Mouse (Mus musculus) layer of hippocampus, postnatal 10 days (tissue): ENCODE measurements around the gene Pde6d. TPM values are rescaled to one million over a fixed set of nuclear protein-coding genes. Genes with fewer than 3 reads are reported as not detected.

Source experiments
- DNase-seq, 2 experiments: peaks; one replicate each; pipeline ENCODE4 v3.0.0; 2021; ENCODE audit warnings: low spot score in 2 of 2
- total RNA-seq, 2 experiments: library from RNA; stranded (reverse); gene quantifications; 2 replicates each; pipeline ENCODE4 v1.2.3; 2021

Gene Pde6d
- total RNA-seq, 2 experiments from 2014 or later, result 64.9 to 73.8 TPM

DNA sequence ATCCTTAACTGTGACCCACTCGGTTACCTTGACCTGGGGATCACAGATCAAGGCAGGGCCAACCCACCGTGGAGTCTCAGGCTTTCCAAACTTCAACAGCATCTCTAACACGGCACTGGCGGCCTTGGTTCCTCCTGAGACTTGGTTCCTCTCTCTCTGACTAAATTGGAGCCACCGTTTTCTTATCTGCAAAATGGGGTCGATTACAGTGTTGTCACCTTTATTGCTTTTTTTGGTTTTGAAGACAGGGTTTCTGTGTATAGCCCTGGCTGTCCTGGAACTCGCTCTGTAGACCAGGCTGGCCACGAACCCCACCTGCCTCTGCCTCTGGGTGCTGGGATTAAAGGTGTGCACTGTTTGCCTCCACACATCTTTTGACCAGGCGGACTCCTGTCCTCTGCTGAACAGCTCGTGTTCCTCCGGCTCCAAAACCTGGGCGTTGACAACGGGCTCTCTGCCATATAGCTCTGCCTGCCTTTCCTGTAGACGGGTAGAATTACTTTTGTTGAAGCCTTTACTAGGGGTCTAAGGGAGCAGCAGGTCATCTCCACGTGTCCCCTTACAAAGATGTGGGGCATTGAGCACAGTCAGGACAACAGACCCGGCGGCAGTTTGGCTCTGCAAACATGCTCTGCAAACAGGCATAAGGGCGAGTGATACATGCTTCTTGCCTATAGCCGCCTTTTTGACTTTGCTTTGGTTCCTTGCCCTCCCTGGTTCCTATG lies 77.6 kb downstream of the Pde6d start:
- DNase-seq, result peak in 1 of 2 experiments; percentile 40

DNA sequence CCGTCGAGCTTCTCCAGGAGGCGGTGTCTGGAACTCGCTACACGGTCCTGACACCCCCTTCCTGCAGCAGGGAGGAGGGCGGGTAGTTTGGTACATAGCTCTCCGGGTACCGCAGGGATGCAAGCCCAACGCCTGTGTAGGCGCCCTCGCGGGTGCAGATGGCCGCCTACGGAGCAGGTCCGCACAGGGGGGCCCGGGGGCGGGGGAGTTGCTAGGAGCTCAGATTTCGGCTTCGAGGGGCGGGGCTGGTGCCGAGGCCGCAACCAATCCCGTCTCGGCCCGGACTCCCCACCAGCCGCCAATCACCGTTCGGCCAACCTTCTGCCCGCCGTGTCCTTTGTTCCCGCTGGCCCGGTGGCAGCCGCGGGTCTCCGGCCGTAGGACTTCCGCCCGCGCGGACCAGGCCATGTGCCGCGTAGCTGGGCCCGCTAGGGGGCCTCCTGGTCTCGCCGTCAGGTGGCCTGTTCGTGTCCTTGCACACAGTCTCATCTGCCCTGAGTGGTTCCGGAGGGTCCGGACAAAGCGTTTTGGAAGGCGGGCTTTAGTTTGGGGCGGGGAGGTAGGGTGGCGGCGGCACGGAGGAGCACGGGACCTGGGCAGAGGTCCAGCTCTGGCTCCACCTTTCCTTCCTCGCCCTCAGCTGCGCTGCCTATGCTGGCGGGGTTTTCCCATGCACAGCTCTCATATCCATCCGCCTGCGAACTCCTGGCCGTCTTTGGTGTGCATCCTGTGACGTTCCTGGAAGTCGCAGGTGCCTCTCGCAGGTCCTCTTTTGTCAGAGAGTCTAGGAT lies 78.3 kb downstream of the Pde6d start:
- DNase-seq, result peak; percentile 91 to 96

DNA sequence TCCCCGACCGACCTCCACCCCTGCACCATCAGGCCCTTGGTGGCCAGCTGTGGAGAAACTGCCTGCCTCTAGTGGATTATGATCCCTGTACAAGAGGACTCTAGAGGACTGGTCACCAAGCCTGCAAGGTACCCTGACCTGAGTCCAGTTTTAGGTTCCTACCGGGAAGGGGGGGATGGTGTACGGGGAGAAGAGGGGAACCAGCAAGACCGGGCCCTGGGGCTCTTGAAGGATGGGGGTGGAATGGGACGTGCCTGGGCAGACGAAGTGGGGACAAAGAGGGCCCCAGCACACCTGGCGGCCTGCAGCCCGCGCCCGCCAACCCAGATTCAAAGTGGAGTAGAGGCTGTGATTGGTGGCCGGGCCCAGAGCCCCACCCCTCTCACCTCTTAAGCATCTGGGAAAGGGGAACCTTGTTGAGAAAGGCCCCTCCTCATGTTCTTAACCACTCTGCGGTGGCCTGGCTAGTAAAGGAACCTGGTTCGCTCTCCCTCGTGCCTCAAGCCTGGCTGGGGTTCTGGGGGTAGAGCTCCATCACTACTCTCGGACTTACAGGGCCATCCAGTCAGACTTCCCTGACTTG lies 79.2 kb downstream of the Pde6d start:
- no peak for DNase-seq

DNA sequence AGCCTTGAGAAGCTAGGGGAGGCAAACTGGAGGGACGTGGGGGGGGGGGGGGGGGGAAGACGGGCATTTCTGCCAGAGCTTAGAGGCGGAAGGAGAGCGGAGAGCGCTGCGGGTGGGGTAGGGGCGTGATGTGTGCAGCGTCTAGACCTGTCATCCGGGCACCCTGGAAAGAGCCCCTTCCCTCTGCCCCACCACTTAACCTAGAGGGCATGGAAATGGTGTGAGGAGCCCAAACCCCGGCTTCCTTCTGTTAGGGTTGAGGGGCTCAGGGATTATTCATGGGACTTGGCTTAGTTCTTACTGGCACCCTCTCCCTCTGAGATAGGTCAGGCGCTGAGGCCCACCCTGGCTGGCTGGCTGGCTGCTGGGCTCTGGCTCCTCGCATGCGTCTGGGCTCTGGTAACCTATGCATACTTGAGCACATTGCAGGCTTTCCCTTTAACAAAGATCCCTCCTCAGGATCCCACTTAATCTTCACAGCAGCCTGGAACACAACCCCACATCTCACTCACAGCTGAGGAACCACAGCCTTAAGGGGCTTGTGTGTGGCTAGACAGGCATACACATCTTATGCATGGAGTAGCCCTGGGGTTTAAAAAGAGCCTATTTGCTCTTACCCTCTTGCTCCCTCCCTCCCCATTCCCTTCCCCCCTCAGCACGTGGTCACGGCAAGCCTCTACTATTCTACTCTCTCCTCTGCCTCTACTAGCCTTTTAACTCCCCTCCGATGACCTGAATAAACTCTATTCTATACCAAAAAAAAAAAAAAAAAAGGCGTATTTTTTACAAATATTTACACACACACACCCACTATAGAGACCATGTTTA lies 80.0 kb downstream of the Pde6d start:
- DNase-seq, result peak in 1 of 2 experiments; percentile 38

DNA sequence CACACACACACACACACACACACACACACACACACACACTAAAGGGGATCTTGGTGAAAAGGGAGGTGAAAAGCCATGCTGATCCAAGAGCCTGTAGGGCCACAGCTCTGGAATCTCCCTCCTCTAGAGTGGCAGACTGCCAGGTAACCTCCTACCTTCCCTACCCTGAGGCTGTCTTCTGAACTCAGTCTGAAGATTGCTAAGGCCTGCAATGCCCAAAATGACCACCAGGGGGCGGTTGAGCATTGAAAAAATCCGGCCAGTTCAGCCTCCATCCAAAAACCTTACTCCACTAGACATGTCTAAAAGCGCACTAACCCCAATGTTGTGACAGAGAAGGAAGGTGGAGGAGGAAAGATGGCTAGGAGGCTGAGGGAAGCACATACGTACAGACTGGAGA lies 80.9 kb downstream of the Pde6d start:
- peak; percentile 97 for DNase-seq

DNA sequence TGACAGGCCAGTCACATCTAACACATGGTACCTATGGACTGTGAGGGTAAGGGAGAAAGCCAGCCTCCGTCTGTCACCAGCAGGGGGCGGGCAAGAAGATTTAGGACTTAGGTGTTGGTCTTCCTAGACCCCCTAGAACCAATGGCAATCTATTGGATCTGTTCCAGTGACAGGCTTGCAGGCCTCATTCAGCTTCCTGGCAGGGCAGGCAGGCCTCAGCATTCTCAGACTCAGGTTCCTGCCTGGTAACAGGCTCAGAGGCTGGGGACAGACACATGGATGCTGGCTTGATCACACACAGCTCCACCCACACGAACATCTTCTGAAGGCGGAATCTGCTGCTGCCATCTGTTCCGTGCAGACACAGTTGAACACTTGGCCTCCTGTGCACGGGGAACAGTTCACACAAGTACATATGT lies 81.3 kb downstream of the Pde6d start:
- DNase-seq, result peak; percentile 68 to 76

DNA sequence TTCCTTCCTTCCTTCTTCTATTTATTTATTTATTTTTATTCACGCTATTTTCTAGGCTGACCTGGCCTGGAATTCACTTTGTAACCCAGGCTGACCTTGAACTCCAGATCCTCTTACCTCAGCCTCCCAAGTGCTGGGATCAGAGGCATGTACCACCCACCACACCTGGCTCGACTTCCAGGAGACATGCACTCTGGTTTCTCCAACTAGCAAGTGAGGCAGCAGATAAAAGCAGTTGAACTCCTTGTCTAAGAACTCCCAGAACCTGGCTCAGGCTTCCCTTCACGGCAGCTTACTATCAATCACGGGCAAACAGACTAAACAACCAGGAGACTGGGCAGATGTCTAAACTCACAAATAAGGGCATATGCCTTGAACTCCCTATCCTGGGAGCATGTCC lies 81.7 kb downstream of the Pde6d start:
- no peak for DNase-seq

DNA sequence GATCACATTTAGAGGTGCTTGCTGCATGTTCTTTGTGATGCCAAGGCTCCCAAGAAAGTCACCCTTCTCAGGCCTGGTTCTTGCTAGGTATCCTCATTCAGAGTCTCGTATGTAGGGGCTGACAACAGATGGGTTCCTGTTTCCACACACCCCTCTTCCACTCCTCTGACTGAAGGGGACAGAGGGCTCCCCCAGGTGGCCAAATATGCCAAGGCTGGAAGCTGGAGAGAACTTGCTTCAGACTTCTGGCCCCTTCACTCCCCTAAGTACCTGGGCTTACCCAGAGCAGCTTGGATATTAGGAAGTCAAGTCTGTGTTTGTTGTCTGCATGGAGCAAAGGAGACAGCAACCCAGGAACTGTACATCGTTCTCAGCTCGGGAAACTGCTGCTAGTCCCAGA lies 82.5 kb downstream of the Pde6d start:
- peak; percentile 73 to 80 for DNase-seq

DNA sequence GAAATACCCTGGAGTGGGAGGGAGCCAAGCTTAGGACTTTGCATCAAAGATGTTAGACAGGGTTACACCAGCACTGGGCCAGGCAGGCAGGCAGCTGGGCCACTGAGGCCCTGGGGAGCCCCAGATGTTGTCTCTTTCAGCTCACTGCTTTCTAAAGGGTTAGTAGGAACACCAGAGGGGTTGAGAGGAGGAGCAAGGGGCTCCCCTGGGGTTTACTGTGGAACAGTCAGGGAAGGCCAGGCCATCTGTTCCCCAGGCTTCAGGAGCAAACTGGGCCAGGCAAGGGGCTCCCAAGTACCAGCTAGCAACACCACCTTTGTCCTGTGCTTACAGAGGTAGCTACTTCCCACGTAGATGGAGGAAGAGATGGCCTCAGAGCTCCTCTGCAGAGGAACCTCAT lies 83.8 kb downstream of the Pde6d start:
- DNase-seq, result no peak

DNA sequence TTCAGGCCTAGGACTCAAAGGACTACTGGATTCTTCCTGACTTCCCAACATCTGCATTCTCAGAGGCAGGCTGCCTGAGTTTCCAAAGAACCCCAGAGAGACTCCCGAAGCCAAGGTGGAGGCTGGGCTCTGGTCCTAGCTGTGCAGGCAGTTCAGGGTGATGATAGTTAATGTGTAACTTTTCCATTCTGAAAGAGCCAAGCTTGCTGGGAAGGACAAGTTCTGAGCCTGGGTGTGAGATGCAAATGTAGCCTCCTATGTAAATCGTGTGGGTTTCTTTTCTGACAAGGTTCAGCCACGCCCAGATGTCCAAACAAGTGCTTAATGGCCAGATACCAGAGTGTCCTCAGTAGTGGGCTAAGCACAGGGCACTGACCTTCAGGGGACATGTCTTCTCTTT lies 84.4 kb downstream of the Pde6d start:
- no peak for DNase-seq

DNA sequence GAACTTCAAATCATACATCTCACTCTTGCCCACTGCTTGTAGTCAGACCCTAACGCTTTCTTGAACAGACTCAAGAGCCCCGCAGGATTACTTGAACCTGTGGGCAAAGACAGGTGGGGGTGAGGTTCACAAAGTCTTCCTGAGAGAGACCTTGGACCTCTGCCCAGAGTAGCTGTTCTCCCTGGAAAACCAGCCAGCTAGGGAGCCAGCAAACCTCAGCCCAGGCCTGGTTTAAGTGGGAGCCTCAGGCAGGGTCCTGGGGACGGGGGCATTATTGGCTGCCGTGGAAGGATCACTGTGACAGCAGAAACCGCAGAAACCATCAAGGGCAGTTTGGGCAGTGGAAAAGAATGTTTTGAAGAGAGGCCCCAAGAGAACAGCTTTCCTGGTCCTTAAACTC lies 85.1 kb downstream of the Pde6d start:
- no peak for DNase-seq

DNA sequence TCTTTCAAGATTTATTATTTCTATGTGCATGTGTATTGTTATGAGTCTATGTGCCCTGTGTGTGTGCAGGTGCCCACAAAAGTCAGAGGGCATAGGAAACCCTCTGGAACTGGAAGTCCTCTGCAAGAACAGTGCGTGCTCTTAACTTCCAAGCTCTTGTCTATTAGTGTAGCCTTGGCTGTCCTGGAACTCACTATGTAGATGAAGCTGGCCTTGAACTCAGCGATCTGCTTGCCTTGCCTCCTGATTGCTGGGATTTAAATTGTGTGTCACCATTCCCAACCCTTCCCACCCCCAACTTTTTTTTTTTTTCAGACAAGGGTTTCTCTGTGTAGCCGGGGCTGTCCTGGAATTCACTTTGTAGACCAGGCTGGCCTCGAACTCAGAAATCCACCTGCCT lies 86.1 kb downstream of the Pde6d start:
- no peak for DNase-seq

DNA sequence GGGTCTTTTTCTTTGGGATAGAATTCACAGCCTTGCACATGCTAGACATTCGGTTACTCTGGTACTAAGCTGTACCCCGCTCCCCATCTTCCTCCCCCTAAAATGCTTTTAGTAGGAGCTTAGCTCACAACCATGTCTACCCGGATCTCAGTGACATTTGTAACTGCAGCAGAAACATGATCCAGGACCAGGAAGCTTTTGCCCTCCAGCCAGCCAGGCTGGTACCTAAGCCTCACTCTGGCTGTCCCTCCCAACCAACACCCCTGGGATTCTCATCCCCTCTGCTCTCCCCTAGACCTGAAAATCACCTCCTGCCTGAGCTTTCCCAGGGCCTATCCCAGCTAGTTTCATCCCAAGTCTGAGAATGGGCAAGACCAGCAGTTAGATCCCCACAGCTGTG lies 88.6 kb downstream of the Pde6d start:
- no peak for DNase-seq

Other genes with a start within 250 kb of the Pde6d start
- 100 to 1,000 TPM; 192 to 208 TPM for gene Ncl, start 223.2 kb downstream of the Pde6d start, total RNA-seq
- gene Nmur1, start 156.4 kb downstream of the Pde6d start, total RNA-seq, result not detected
- not detected for gene Tex44, start 156.3 kb downstream of the Pde6d start, total RNA-seq
- gene Ptma, start 55.9 kb downstream of the Pde6d start, total RNA-seq, result 100 to 1,000 TPM; 617 to 662 TPM
- gene Cops7b, start 275 bp upstream of the Pde6d start, total RNA-seq, result 10 to 100 TPM; 26.5 to 27.1 TPM
- 1 to 10 TPM; 8.1 to 8.9 TPM for gene Nppc, start 87.9 kb upstream of the Pde6d start, total RNA-seq
- gene Dis3l2, start 121.2 kb upstream of the Pde6d start, total RNA-seq, result 10 to 100 TPM; 27.6 to 28.7 TPM